Mouse (Mus musculus) kidney, adult 18-20 months (tissue): Measurements from ENCODE around the gene Atg9b.

ENCODE experiments used
- DNase-seq: peaks from one replicate; pipeline ENCODE4 v3.0.0; 2021

Atg9b gene

DNA sequence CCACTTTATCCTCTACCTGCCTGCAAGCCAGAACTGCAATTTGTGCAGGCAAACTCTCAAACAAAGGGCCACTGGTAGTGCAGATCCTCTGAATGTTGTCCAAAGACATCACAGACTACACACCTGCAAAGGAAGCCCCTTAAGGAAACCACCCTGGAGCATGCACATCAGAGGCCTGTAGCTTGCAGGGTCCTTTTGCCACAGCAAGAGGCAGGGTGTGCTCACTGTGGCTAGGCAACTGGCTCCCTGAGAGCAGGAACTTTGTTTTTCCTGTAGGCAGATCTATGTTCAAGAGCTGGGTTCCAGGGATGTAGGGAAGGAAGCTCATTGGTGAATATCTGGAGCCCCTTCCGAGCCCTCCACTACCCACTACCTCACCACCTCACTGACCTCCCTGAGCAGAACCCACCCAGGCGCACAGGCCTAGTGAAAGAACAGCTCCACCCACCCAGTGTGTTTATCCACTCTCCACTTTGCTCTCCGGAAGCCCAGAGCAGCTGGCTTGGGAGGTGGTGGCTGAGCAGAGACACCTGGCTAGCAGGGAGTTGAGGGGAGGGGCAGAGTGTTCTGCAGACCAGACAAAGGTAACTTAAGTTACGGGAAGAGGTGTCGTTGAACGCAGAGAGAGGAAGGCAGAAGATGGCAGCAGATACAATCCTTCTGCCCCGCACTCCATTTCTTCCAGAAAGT is 44.6 kb downstream of the Atg9b start:
- DNase-seq, result no peak

DNA sequence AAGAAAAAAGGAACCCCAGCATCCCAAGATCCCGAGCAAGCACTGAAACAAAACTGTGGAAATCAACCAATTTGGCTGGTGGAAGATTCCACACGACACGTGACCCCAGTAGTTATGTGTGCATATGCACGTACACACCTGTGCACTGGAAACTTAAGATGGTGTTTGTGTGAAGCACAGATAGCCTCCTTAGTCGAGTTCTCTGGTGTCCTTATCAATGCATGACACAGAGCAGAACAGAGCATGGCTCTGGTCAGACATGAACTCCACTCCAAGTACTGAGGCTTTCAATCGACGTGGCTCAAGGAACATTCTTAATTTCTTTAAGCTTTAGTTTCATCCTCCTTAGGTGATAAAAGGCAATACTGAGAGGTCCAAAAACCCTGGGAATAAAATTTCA is 45.6 kb downstream of the Atg9b start:
- no peak for DNase-seq

DNA sequence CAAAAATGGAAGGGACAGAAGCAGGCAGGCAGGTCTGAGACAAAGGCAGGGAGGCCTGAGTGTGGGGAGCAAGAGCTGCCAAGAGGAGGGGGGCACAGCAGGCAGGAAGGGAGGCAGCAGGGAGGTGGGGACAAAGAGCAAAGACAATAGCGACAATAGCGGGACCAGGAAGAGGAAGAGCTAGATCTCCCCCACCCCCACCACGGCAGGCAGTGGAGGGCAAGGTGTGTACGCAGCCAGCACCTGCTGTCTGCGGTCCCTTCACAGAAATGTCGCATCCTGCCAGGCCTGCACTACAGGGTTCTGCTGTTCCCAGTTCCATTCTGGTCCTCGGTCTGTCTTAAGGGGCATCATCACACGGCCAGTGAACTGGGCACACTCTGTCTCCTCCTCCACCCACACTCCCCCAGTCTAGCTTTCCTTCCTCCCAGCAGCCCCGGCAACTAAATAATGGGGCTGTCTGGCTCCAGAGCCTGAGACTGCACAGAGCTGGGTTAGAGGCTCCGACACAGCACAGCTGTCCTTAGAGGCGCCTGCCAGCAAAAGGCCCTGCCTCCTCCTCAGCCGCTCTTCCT is 47.4 kb downstream of the Atg9b start:
- DNase-seq, result no peak

DNA sequence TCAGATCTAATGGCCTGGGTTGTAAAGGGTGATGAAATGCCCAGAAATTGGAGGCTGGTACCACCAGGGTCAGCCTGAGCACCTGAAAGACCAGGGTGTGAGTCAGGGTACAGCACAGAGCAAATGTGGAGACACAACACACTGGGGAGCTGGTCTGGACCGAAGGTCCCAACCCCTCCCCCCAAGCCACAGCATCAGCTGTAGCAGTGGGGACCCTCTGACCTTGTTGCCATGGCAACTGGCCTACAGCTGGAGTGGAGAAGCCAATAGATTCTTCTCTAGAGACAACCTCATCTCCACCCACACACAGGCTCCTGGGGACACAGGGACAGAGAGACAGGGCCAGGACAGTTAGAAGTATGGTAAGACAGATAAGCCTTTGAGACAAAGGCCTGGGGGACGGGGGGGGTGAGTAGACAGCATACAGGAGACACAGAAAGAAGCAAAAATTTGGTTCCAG is 47.9 kb downstream of the Atg9b start:
- DNase-seq, result no peak

DNA sequence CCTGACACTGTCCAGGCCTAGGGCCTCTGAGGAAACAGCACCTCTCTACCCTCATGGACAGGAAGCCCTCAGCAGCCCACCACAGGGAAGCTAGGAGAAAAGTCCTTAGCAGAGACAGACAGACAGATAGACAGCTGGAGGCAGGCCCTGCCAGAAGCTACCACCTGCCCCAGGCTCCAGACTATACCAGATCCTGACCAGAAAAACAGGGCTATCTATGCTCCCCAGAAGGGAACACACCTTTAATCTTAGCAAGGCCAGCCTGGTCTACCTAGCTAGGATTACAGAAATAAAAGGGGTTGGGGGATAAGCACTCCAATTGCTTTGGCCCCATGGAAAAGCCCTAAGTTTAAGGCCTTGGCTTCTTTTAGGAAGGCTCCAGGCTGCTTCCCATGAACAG is 48.6 kb downstream of the Atg9b start:
- no peak for DNase-seq

DNA sequence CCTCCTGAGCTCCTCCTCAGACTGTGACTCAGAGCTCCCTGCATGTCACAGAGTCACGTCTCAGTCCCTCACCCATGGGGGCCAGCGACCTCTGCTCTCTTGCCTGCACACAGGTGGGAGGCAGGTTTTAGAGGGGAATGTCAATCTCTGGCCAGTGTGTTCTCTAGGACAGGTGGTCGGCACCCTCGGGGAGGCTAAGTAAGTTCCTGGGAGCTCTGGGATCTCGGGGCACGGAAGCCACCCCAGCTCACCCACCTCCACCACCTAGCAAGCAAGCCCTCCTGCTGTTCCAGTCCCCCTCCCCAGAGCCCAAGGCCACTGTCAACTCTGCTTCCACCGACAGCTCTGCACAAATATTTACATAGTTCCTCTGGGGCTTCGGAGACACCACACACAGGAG is 49.0 kb downstream of the Atg9b start:
- DNase-seq, result no peak

DNA sequence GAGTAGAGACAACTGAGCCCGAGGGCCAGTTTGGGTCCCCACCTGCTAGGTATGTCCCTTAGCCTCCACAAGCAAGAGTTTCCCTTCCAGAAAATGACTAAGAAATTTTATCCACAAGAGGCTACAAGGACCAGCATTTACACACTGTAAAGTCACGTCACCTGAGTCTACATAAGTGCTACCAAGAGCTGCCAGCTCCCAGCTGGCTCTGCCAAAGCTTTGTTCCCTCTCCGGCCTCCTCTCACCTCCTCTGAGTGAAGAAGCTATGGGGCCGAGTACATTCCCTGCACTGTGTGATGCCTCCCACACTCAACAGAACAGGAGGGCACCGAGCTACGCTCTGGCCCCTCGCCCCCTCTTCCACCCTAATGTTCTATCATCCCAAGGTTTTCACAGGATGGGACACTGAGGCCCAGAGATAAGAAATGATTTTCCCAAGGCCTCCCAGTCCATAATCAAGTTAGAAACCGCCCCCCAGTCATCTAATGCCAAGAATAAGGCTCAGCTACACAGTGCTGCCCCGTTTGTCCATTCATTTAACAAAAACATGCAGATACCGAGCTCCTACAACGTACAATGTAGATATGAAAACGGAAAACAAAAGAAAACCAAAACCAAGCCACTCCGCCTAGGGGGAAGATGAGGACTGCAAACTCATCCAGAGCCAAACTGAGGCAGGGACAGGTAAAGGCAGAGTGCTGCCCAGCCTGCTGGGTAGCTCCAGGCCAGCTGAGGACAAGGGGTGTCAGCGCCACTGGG is 49.6 kb downstream of the Atg9b start:
- no peak for DNase-seq

DNA sequence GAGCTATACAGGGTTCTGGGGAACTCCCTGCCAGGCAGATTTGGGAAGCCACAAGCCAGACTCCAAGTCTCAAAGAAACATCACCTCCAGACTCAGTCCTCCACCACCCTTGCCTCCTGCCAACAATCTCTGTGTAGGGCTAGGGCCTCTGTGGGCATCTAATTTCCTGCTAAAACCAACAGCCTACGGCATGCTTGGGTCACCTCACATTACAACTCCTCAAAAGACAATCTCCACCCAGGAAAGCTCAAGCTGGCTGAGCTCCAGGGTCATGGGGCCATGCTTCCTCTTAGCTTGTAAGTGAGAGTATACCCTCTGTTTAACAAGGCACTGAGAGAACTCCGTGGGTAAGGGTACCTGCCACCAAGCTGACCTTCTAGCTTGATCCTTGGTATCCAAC is 54.1 kb downstream of the Atg9b start:
- no peak for DNase-seq

DNA sequence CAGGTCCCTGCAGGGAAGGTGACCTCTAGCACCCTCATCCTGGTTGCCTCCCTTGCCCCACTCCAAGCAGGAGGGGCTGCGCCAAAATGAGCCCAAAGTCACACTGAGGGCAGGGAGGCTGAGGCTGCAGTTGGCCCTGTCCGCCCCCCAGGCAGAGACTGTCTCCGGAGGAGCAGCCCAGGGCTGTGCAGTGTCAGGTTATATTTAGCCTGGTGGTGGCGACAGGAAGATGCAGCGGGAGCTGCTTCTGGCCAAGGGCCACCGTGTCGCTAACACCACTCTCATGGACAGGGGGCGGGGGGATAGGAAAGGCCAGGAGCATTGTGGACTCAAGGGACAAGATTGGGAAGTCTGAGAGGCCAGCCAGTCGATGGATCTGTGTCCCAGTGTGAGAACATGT is 54.6 kb downstream of the Atg9b start:
- no peak for DNase-seq

DNA sequence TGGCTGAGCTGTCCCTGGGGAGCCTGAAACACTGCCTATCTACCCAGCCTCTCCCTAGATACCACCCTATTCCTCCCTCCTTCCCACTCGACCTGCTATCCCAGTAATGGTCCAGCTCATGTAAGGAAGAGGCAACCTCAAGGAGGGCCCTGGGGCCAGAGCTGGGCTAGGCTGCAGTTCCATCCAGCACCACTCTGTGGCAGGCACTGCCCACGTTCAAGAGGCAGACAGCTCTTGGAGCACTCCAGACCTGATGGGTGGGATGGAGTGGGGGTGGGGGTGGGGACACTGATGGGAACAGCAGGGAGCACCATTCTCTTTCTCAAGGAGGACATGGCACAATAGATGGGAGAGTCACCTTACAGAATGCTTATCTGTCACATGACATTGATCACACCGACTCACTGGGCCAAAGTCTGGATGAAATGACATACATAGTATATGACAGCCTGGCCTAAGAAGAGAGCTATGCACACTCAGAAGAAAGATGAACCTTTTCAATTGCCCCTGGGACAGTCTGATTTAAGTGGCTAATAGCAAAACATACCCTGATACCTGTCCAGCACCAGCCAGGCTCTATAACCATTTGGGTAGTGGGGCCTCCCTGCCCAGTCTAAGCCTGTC is 55.9 kb downstream of the Atg9b start:
- DNase-seq, result peak; percentile 49

DNA sequence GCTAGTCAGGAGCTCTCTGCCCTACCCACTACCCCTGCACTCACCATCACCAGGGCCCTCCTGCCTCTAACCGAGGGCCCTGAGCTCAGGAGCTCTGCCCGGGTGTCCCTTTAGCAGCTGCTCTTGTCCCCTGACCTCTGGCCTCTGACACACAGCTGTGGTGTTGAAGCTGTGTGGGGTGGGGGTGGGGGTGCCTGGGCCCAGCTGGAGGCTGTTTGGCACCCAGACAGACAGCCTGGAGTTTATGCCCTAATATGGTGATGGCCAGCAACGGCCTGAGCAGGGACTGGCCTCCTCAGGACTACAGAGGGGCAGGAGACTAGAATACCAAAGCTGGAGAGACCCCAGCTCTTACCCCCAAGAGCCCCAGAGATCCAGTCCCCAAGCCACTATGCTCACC is 57.2 kb downstream of the Atg9b start:
- DNase-seq, result no peak
